Mouse (Mus musculus) lung, postnatal 4 days (tissue): ENCODE measurements at regions not wholly inside any gene's neighbourhood (a gene's known extent, or its start where the extent isn't known, plus 50 kb on each side); places are given as distances from the start of the nearest gene placed in this dataset.

Experiments used
- DNase-seq, 2 experiments: peaks; one replicate each; pipeline ENCODE4 v3.0.0; 2021

- DNase-seq = no peak
Measured at GRCm38 (mm10) chr9:101356607-101357006, 105.0 kb upstream of the Ppp2r3a start.

- DNase-seq = no peak
Measured at GRCm38 (mm10) chr9:101348771-101349170, 97.2 kb upstream of the Ppp2r3a start.

- DNase-seq = no peak
Measured at GRCm38 (mm10) chr9:101342887-101343286, 91.3 kb upstream of the Ppp2r3a start.

- no peak for DNase-seq
Measured at GRCm38 (mm10) chr9:101340796-101341465, 89.3 kb upstream of the Ppp2r3a start.

GRCm38 (mm10) chr9:101329032-101329824 lies 77.6 kb upstream of the Ppp2r3a start:
- no peak for DNase-seq

- no peak for DNase-seq
Measured at GRCm38 (mm10) chr9:101326961-101327360, 75.4 kb upstream of the Ppp2r3a start.

- DNase-seq = peak in 1 of 2 experiments; percentile 61
Measured at GRCm38 (mm10) chr9:101314036-101314435, 62.4 kb upstream of the Ppp2r3a start.

- DNase-seq = peak; percentile 12 to 33
Measured at GRCm38 (mm10) chr9:101306408-101306935, 54.9 kb upstream of the Ppp2r3a start.

GRCm38 (mm10) chr9:101305730-101306129 lies 54.1 kb upstream of the Ppp2r3a start:
- no peak for DNase-seq
